Mouse (Mus musculus) embryonic fibroblast, embryonic 13.5 days (primary cell): ENCODE results near the gene Mgp. TPM values are rescaled to one million over a fixed set of nuclear protein-coding genes. Genes with fewer than 3 reads are reported as not detected.

Experiments used
- H3K27ac ChIP-seq: 2 replicates; pipeline ENCODE4 v1.5.1; 2012; ENCODE audit warnings: low read length, control low read depth, inconsistent platforms; ENCODE audit not compliant: insufficient read depth
- H3K4me1 ChIP-seq: 2 replicates; pipeline ENCODE4 v1.6.1; 2011; ENCODE audit warnings: low read length; ENCODE audit not compliant: control insufficient read depth, insufficient read depth
- H3K4me3 ChIP-seq: 2 replicates; pipeline ENCODE4 v1.5.1; 2011; ENCODE audit warnings: mild to moderate bottlenecking, control low read depth, low read length; ENCODE audit not compliant: insufficient read depth
- CTCF ChIP-seq: IDR thresholded peaks from 2 replicates; pipeline ENCODE4 v1.5.1; 2011; ENCODE audit warnings: mild to moderate bottlenecking, control low read depth, low read length, moderate library complexity, borderline replicate concordance; ENCODE audit not compliant: insufficient read depth
- POLR2A ChIP-seq: IDR thresholded peaks from 2 replicates; pipeline ENCODE4 v1.6.1; 2011; ENCODE audit warnings: low read depth, mild to moderate bottlenecking, control low read depth, low read length, moderate library complexity
- polyA plus RNA-seq: library from polyadenylated mRNA; stranded (reverse); fragments of >200 nt; gene quantifications from 2 replicates; pipeline ENCODE4 v1.2.4, GENCODE M21; 2011; ENCODE audit warnings: low read depth; ENCODE audit not compliant: missing spikeins, insufficient read length

Gene Mgp
- polyA plus RNA-seq, 1 experiment, result 2,420 TPM

DNA sequence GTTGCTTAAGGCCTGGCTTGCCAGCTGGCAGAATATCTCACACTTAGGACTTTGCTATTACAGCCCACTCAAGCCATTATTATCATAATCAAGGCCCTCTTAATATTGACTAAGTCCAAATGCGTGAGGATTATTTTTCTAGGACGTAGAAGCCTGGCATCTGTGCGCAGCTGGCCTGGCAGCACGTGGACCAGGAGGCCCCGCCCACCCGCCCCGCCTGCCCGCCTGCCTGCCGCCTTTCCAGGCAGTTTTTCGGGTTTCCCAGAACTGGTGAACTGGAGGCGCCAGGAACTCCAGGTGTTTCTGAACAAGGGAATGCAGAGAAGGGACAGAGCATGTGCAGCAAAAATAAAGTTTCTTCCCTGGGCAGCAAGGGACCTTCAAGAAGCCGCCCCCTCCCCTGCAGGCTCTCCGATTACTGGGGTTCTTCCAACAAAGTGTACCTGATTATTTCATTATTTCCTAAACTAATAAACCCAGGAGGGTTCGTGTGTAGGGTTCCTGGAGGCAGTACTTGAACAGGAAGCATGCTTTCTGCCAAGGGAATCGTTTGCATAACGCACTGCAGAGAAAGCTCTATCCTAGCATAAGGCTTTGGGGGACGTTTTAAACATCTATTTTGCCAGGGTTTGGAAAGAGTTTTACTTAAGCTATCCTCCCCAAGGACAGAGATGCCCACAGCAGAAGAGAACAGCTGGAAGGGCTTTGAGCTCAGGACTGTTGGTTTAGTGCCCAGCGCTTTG is 37.9 kb upstream of the Mgp start:
- Histone ChIP-seq H3K4me1 (peaks cover 9% of the 10 kb centered on the region), H3K27ac (peak overlapping the region; percentile 14; the same call in 1 of the 2 replicates), H3K4me3 (no peak overlapping the region)
- TF ChIP-seq CTCF, result no peak
- no peak for TF ChIP-seq POLR2A

DNA sequence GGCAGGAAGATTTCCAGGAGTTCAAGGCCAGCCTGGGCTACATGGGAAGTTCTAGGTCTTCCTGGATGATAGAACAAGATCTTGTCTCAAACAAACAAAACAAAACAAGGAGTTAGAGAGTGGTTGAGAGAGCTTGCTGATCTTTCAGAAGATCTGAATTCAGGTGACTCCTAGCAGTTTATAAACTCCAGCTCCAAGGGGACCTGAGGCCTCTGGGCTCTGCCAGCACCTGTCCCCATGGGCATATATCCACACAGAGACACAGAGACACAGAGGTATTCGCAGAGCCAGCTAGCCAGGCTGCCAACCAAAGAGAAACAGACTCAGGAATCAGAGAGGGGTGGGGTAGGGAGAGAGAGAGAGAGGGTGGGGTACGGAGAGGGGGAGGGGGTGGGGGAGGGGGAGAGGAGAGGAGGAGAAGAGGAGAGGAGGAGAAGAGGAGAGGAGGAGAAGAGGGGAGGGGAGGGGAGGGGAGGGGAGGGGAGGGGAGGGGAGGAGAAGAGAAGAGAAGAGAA is 37.2 kb upstream of the Mgp start:
- peaks cover 9% of the 10 kb centered on the region for H3K4me1 ChIP-seq
- no peak overlapping the region for H3K27ac ChIP-seq
- no peak overlapping the region for H3K4me3 ChIP-seq
- no peak for TF ChIP-seq CTCF
- no peak for TF ChIP-seq POLR2A

DNA sequence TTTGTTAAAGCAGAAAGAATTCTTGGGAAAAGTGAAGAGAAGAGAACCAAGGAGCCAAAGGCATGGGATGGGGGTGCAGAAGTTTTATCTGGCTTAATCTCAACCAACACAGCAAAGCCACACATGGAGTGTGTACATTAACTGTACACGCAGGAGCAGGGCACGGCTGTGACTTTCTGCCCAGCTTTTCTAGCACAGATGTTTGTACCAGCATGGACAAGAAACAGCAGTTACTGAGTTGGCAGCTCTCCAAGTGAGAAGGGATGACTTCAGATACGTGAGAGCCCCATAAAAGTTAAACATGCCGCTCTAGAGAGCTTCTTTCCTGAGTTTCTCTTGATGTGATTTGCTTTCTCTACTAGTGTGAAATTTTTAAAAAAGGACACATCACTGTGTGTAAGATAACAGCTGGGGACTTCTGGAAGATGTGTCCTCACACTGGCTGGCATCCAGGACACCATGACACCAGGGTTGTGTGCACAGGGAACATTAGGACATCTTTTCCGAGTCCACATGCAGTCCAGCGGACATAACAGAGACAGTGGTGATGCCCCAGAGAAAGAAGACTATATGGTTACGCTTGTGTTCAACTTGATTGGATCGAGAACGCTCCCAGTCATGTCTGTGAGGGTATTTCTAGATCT is 34.7 kb upstream of the Mgp start:
- Histone ChIP-seq H3K27ac (no peak overlapping the region), H3K4me1 (peaks cover 9% of the 10 kb centered on the region), H3K4me3 (no peak overlapping the region)
- no peak for TF ChIP-seq POLR2A
- no peak for TF ChIP-seq CTCF

DNA sequence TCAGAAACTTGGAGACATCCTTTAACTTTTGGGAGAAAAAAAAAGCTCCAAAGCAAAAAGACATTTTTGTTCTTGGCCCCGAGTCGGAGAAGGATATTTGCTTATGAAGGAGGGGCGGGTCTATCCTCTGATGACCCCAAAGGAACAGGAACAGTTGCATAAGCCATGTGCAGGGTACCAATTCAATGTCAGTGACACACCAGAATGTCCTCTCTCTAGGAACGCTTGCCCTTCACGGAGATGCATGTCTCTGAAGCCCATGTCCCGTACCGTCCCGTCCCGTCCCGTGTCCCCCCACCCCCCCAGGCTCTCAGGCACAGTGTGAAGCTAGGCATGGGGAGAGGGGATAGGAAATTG is 31.3 kb upstream of the Mgp start:
- H3K4me3 ChIP-seq, result no peak overlapping the region
- H3K27ac ChIP-seq, result no peak overlapping the region
- TF ChIP-seq CTCF (no peak), POLR2A (no peak)
- H3K4me1 ChIP-seq, result peaks cover 5% of the 10 kb centered on the region; the same call in 1 of the 2 replicates

DNA sequence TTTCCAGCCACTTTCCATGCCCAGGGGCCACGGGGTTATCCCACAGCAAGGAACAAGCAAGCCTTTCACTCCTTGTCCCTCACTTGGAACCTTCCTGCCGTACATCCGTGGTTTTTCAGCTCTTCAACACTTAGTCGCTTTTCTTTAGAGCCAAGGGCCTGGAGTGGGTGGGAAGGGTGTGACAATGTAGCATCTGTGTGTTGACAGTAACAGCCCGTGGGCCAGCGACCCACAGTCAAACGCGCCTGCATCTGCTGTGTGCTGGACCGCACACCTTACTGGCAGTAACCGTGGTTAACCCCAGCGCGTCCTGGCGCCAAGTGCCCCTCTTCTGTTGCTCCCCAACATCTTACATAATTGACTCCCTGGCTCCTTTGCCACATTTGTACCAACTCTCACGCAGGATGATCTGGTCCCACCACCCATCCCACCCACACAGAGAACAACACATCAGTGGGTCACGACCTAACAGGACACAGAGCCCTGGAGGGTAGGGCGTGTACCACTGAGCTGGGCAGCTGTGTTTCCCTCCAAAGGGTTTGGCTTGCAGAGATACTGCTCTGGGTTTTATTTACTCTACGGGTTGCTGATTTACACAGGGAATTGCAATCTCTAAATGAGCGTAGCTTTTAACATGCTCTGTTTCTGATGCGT is 30.8 kb upstream of the Mgp start:
- no peak overlapping the region for H3K27ac ChIP-seq
- H3K4me3 ChIP-seq, result no peak overlapping the region
- TF ChIP-seq CTCF, result no peak
- no peak for TF ChIP-seq POLR2A
- peaks cover 5% of the 10 kb centered on the region; the same call in 1 of the 2 replicates for H3K4me1 ChIP-seq

DNA sequence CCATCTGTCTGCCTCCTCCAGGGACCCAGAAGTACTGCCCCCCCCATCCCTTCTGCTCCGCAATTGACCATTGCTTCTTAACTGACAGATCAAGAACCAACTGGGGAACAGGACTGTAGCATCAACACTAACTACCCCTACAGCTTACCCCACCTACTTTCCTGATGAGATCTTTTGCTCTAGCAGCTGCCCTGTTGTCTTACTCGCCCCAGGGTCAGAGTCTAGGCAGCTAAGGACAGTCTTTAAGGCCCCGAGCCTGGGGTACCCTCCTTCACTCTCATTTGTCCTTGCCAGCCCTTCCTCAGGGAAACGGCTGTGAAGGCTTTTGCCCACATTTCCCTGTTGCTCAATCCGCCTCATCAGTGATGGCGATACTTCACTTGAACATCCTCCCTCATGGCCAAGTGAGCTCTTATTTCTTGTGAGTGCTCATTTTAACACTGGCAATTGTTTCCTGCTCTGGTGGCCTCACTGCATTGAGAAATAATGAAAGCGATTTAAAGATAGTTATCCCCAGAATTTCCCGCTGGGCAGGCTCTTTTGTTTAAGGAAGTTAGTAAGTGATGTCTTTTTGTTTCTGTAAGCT is 28.4 kb upstream of the Mgp start:
- no peak overlapping the region for H3K4me3 ChIP-seq
- no peak overlapping the region for H3K27ac ChIP-seq
- peaks cover 9% of the 10 kb centered on the region for H3K4me1 ChIP-seq
- TF ChIP-seq CTCF (no peak), POLR2A (no peak)

DNA sequence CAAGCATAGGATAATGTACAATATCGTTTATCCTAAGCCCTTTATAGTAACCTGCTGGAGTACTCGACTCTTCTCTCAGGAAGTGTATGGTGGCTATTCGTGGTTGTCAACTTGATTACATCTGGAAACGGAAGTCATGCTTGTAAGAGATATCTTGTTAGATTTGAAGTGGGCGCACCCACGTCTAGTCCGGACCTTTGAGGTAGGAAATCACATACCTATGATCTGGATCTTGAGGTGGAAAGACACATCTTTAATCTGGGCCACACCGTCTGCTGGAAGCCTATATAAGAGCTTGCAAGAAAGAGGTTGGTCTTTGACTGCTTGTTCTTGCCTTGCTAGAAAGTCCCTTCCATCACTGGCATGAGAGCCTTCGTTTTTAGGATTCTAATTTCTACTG is 26.9 kb upstream of the Mgp start:
- Histone ChIP-seq H3K27ac (no peak overlapping the region), H3K4me3 (no peak overlapping the region), H3K4me1 (peaks cover 13% of the 10 kb centered on the region)
- TF ChIP-seq CTCF (no peak), POLR2A (no peak)

DNA sequence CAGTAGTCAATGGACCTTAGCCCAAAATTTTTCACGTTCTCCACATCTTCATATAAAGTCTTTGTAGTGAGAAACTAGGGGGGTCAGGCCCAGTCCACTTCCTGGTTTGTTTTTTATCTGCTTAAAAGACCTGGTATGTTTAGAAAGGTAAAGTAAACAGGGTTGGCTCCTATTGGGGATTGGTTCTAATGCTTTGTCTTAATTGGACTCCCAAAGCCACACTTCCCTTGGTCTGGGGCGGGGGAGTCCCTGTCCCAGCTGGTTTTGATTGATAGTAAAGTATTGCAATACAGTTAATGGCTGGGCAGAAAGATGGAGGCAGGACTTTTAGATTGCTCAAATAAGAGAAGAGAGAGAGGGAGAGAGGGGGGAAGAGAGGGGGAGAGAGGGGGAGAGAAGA is 25.4 kb upstream of the Mgp start:
- Histone ChIP-seq H3K27ac (peak overlapping the region; percentile 99), H3K4me1 (peaks cover 18% of the 10 kb centered on the region), H3K4me3 (no peak overlapping the region)
- TF ChIP-seq POLR2A, result no peak
- no peak for TF ChIP-seq CTCF

DNA sequence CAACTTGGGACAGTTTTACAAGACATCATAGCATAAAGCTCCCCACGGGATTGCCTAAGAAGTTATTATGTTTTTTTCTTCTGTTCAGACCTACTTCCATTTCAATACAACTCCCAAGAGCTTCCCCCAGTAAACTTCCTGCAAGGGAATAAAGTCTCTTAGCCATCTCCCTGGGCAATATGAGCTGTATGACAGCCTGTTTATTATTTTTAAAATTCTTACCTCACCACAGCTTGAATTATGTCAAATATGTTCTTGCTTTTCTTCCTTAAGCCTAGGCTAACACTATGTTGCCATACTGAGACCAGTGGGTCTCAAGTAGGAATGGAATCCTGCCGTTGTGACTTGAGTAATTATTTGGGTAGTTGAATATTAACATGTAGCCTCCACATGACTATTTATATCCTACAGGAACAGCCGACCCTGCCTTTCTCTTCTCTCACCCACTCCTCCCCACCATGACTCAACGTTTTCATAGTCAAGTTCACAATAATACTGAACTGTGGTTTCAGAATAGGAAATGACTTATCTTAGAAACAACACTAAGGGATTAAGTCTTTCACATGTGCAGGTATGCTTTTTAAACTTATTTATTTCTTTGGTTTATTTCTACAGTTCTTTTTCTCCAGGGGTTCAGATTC is 24.9 kb upstream of the Mgp start:
- H3K27ac ChIP-seq, result peak overlapping the region; percentile 99
- no peak overlapping the region for H3K4me3 ChIP-seq
- TF ChIP-seq CTCF, result no peak
- 0 out of 2 replicates have a peak, but pooled peaks have one; percentile 20 for TF ChIP-seq POLR2A
- H3K4me1 ChIP-seq, result peaks cover 18% of the 10 kb centered on the region
